In genomic region chr1:165686963-165687362, GRCm38 (mm10) we compare ENCODE assay signal across 13 mouse cellular contexts. TPM values are rescaled to one million over a fixed set of nuclear protein-coding genes. Genes with fewer than 3 reads are reported as not detected.
DNase-seq lines count a peak whose midpoint lies in the region; ATAC-seq and TF ChIP-seq lines count a peak whose summit lies in the region.
"Had no signal": no experiment of that assay in that cellular context is flagged by ENCODE, and none has a peak within 500 bp of the region (broad histone marks: within the 10 kb centered on the region; RNA-seq: fewer than 3 reads in every experiment).

No protein-coding gene starts in this region.

- H3K36me3 ChIP-seq in heart, embryonic 11.5 days (ENCODE audit: control insufficient read depth, insufficient read depth, low read length), result no peaks in the 10 kb centered on the region; the same call in 1 of the 2 replicates
- H3K36me3 ChIP-seq: liver, embryonic 13.5 days; midbrain, embryonic 12.5 days had no signal

- peak overlapping the region; percentile 86 for H3K27ac ChIP-seq in heart, embryonic 11.5 days (ENCODE audit: low read depth, low read length)
- H3K27ac ChIP-seq: liver, embryonic 13.5 days; midbrain, embryonic 12.5 days had no signal

- H3K9me3 ChIP-seq in heart, embryonic 11.5 days (replicated peaks; ENCODE audit: control insufficient read depth, low read length), result no peaks in the 10 kb centered on the region
- H3K9me3 ChIP-seq: liver, embryonic 13.5 days; midbrain, embryonic 12.5 days had no signal

- no peaks in the 10 kb centered on the region for H3K27me3 ChIP-seq in heart, embryonic 11.5 days (ENCODE audit: control insufficient read depth, insufficient read depth, low read length)
- H3K27me3 ChIP-seq: liver, embryonic 13.5 days; midbrain, embryonic 12.5 days had no signal

- no peak for TF ChIP-seq CTCF in lung, adult 2 months (IDR thresholded peaks at IDR 0.05; ENCODE audit: insufficient read depth, low read length)

- H3K4me1 ChIP-seq in lung, adult 2 months (ENCODE audit: control insufficient read depth, insufficient read depth, low read length), result peaks cover 40% of the 10 kb centered on the region
- H3K4me1 ChIP-seq in heart, embryonic 11.5 days (ENCODE audit: control insufficient read depth, insufficient read depth, low read length), result peaks cover 87% of the 10 kb centered on the region
- H3K4me1 ChIP-seq: midbrain, embryonic 12.5 days had no signal

- TF ChIP-seq POLR2A in lung, adult 2 months (IDR thresholded peaks at IDR 0.05; ENCODE audit: borderline replicate concordance, extremely low read depth, low read depth, low read length), result no peak

- H3K4me3 ChIP-seq in lung, adult 2 months (replicated peaks; ENCODE audit: extremely low read depth, low read depth, low read length), result no peak overlapping the region
- no peak overlapping the region for H3K4me3 ChIP-seq in heart, embryonic 11.5 days (ENCODE audit: low read depth, low read length)
- H3K4me3 ChIP-seq: liver, embryonic 13.5 days; midbrain, embryonic 12.5 days had no signal

- H3K4me2 ChIP-seq in heart, embryonic 11.5 days, result peak overlapping the region; percentile 33
- H3K4me2 ChIP-seq: liver, embryonic 13.5 days; midbrain, embryonic 12.5 days had no signal

- no peak for ATAC-seq in heart, embryonic 11.5 days (replicated peaks; ENCODE audit: insufficient number of reproducible peaks, low FRiP score, low TSS enrichment)

- no peak overlapping the region for H3K9ac ChIP-seq in heart, embryonic 11.5 days (ENCODE audit: low read depth, low read length)
- H3K9ac ChIP-seq: liver, embryonic 13.5 days; midbrain, embryonic 12.5 days had no signal

- peak; percentile 36 to 40 for DNase-seq in adrenal gland, postnatal 36 days
- no peak for DNase-seq in adrenal gland, adult 8-10 months
- DNase-seq in lung, adult 18-20 months, result peak; percentile 45 to 74
- no peak for DNase-seq in lung, adult 2 months
- DNase-seq in lung, postnatal 14 days, result peak; percentile 70
- DNase-seq in cerebellum, postnatal 4 days (ENCODE audit: low spot score in 2 of 2), result no peak
- no peak for DNase-seq in T-cell, adult 2 months (ENCODE audit: low spot score)
- DNase-seq: B cell, adult 2 months; gastrocnemius, postnatal 36 days; liver, embryonic 13.5 days; spleen, adult 18-20 months had no signal

- 16% methylated on average over 8 of the region's 8 CpGs for WGBS in lung, adult 2 months
- WGBS in heart, embryonic 11.5 days (ENCODE audit: insufficient replicate concordance), result 12% methylated on average over 8 of the region's 8 CpGs

RNA-seq across cellular contexts. Expression of gene Rcsd1, which starts 22.6 kb away (rescaled TPM):
- total RNA-seq in adrenal gland, postnatal 36 days (2021), result 10 to 100 TPM; 12.4 to 20.2 TPM
- total RNA-seq in adrenal gland, adult 8-10 months (2022), result 10 to 100 TPM; 15.2 to 23.8 (median 18.2) TPM
- polyA plus RNA-seq in lung, adult 2 months (2012; rRNA removed), result 33.9 and 40.9 TPM in 2 replicates
- 85.4 and 91.8 TPM in 2 replicates for polyA plus RNA-seq in heart, embryonic 11.5 days (2014; fragmentation: Nextera tagmentation; extraction: Ambion mirVana)

RNA-seq across cellular contexts. Expression of gene Mpzl1, which starts 52.6 kb away (rescaled TPM):
- 10 to 100 TPM; 22.7 to 30.8 TPM for total RNA-seq in adrenal gland, postnatal 36 days (2021)
- 10 to 100 TPM; 14.6 to 25.4 (median 22.3) TPM for total RNA-seq in adrenal gland, adult 8-10 months (2022)
- polyA plus RNA-seq in lung, adult 2 months (2012; rRNA removed), result 33.6 and 47.2 TPM in 2 replicates
- polyA plus RNA-seq in heart, embryonic 11.5 days (2014; fragmentation: Nextera tagmentation; extraction: Ambion mirVana), result 129 and 143 TPM in 2 replicates

Comparison
In these comparisons a context has a peak if more than half of its experiments do, and no peak if none do; other contexts are left out.
1. DNase-seq: peak in adrenal gland, postnatal 36 days (2 of 2), lung, adult 18-20 months (2 of 2) and lung, postnatal 14 days (single experiment); none in adrenal gland, adult 8-10 months (single experiment), lung, adult 2 months (single experiment), cerebellum, postnatal 4 days (0 of 2) and T-cell, adult 2 months (single experiment).